Mouse (Mus musculus): ENCODE data around the gene Zfp429. TPM values are rescaled to one million over a fixed set of nuclear protein-coding genes. Genes with fewer than 3 reads are reported as not detected.

Gene Zfp429
- total RNA-seq, 2 experiments from 2014 or later, result 1.2 to 1.3 TPM

Other genes with a start within 250 kb of the Zfp429 start
- 1 to 10 TPM; 1.6 to 1.9 TPM for gene Rsl1, start 226.6 kb downstream of the Zfp429 start, total RNA-seq (2021)
- under 1 TPM; 0.32 to 0.64 TPM for gene Zfp455, start 205.3 kb downstream of the Zfp429 start, total RNA-seq (2021)
- gene Zfp458, start 121.4 kb downstream of the Zfp429 start, total RNA-seq (2021), result under 1 TPM; 0.69 to 0.92 TPM
- 1 to 10 TPM; 3.7 to 3.8 TPM for gene Zfp457, start 93.3 kb downstream of the Zfp429 start, total RNA-seq (2021)
- gene Zfp595, start 67.2 kb downstream of the Zfp429 start, total RNA-seq (2021), result 1 to 10 TPM in 1 of 2 experiments, under 1 TPM in 1; 0.94 to 1.4 TPM
- not detected for gene Gm28044, start 39.3 kb downstream of the Zfp429 start, total RNA-seq (2021)
- 1 to 10 TPM in 1 of 2 experiments, under 1 TPM in 1; 0.62 to 1.0 TPM for gene Zfp953, start 39.2 kb downstream of the Zfp429 start, total RNA-seq (2021)
- not detected for gene Gm28041, start 24.1 kb downstream of the Zfp429 start, total RNA-seq (2021)
- gene Zfp456, start 24.0 kb downstream of the Zfp429 start, total RNA-seq (2021), result under 1 TPM; 0.12 to 0.23 TPM
- gene Zfp459, start 21.6 kb upstream of the Zfp429 start, total RNA-seq (2021), result under 1 TPM; 0.42 to 0.51 TPM
- gene Zfp874a, start 51.8 kb upstream of the Zfp429 start, total RNA-seq (2021), result 1 to 10 TPM; 4.8 to 5.2 TPM
- gene Zfp874b, start 84.4 kb upstream of the Zfp429 start, total RNA-seq (2021), result 10 to 100 TPM; 10.5 to 11.9 TPM
- 1 to 10 TPM; 2.5 to 3.8 TPM for gene Zfp58, start 100.7 kb upstream of the Zfp429 start, total RNA-seq (2021)
- not detected for gene Gm26965, start 126.3 kb upstream of the Zfp429 start, total RNA-seq (2021)
- gene Zfp87, start 126.4 kb upstream of the Zfp429 start, total RNA-seq (2021), result 1 to 10 TPM; 3.8 to 4.2 TPM
- 1 to 10 TPM; 1.4 to 2.4 TPM for gene Zfp748, start 154.0 kb upstream of the Zfp429 start, total RNA-seq (2021)
- gene Zfp729b, start 209.9 kb upstream of the Zfp429 start, total RNA-seq (2021), result 1 to 10 TPM; 2.2 to 2.8 TPM
- under 1 TPM; 0.22 to 0.41 TPM for gene Gm49345, start 237.9 kb upstream of the Zfp429 start, total RNA-seq (2021)
- gene Zfp729a, start 238.0 kb upstream of the Zfp429 start, total RNA-seq (2021), result 1 to 10 TPM; 2.3 to 3.2 TPM

Data from gastrocnemius, postnatal 36 days (tissue).